Mouse (Mus musculus): ENCODE results near the gene 4930556J24Rik. TPM values are rescaled to one million over a fixed set of nuclear protein-coding genes. Genes with fewer than 3 reads are reported as not detected.

Gene 4930556J24Rik
- polyA plus RNA-seq, 1 experiment, result 0.06 TPM

- DNase-seq (ENCODE audit: extremely low spot score in 1 of 2, low spot score in 1 of 2), result peak; percentile 95 to 98
Measured at GRCm38 (mm10) chr11:3894406-3895281, 81.9 kb downstream of the 4930556J24Rik start, which contains the start of the genes 4921536K21Rik and Dusp18. Gene 4921536K21Rik (minus strand): TSS chr11:3895098. Gene Dusp18 (plus strand): TSS chr11:3895240.

- DNase-seq (ENCODE audit: extremely low spot score in 1 of 2, low spot score in 1 of 2), result no peak
Measured at GRCm38 (mm10) chr11:3893970-3894369, 82.6 kb downstream of the 4930556J24Rik start.

Other genes starting within 250 kb of the 4930556J24Rik start
- gene Osbp2, start 112.9 kb downstream of the 4930556J24Rik start, polyA plus RNA-seq (2012; rRNA removed), result 65.4 TPM in 2 replicates
- 0.28 and 0.46 TPM in 2 replicates for gene 4921536K21Rik, start 81.7 kb downstream of the 4930556J24Rik start, polyA plus RNA-seq (2012; rRNA removed)
- gene Dusp18, start 81.5 kb downstream of the 4930556J24Rik start, polyA plus RNA-seq (2012; rRNA removed), result 18.4 and 20.3 TPM in 2 replicates
- 23.9 and 24.0 TPM in 2 replicates for gene Slc35e4, start 62.1 kb downstream of the 4930556J24Rik start, polyA plus RNA-seq (2012; rRNA removed)
- 33.2 and 39.2 TPM in 2 replicates for gene Tcn2, start 44.6 kb downstream of the 4930556J24Rik start, polyA plus RNA-seq (2012; rRNA removed)
- 34.4 and 36.9 TPM in 2 replicates for gene Pes1, start 12.8 kb downstream of the 4930556J24Rik start, polyA plus RNA-seq (2012; rRNA removed)
- 25.5 and 26.8 TPM in 2 replicates for gene Gal3st1, start 6.9 kb upstream of the 4930556J24Rik start, polyA plus RNA-seq (2012; rRNA removed)
- 0.08 and 0.30 TPM in 2 replicates for gene Sec14l4, start 54.7 kb upstream of the 4930556J24Rik start, polyA plus RNA-seq (2012; rRNA removed)
- gene Sec14l3, start 88.1 kb upstream of the 4930556J24Rik start, polyA plus RNA-seq (2012; rRNA removed), result 0.40 and 2.2 TPM in 2 replicates
- 112 and 119 TPM in 2 replicates for gene Mtfp1, start 118.7 kb upstream of the 4930556J24Rik start, polyA plus RNA-seq (2012; rRNA removed)
- gene Sec14l2, start 146.6 kb upstream of the 4930556J24Rik start, polyA plus RNA-seq (2012; rRNA removed), result 41.8 and 43.0 TPM in 2 replicates
- 47.6 and 48.7 TPM in 2 replicates for gene Rnf215, start 158.4 kb upstream of the 4930556J24Rik start, polyA plus RNA-seq (2012; rRNA removed)
- 22.5 and 23.8 TPM in 2 replicates for gene Ccdc157, start 183.5 kb upstream of the 4930556J24Rik start, polyA plus RNA-seq (2012; rRNA removed)
- gene Sf3a1, start 183.6 kb upstream of the 4930556J24Rik start, polyA plus RNA-seq (2012; rRNA removed), result 45.6 and 49.0 TPM in 2 replicates
- gene Tbc1d10a, start 210.0 kb upstream of the 4930556J24Rik start, polyA plus RNA-seq (2012; rRNA removed), result 56.4 and 59.0 TPM in 2 replicates
- gene Castor1, start 241.4 kb upstream of the 4930556J24Rik start, polyA plus RNA-seq (2012; rRNA removed), result 4.5 and 5.2 TPM in 2 replicates